Mouse (Mus musculus) lung, postnatal 0 days (tissue): Measurements from ENCODE around the gene Thtpa. TPM values are rescaled to one million over a fixed set of nuclear protein-coding genes. Genes with fewer than 3 reads are reported as not detected.

Source experiments
- ATAC-seq: fragments of 200-750 bp; cut with Nextera tagmentation; 2 replicates; pipeline ENCODE4 v1.8.0; 2017; ENCODE audit warnings: moderate library complexity
- DNase-seq: peaks from one replicate; pipeline ENCODE4 v3.0.0-alpha.2; 2016; ENCODE audit warnings: low spot score
- H3K27ac ChIP-seq: fragments of 300-500 bp; sonication (generic); 2 replicates; pipeline ENCODE4 v1.5.1; 2014; ENCODE audit warnings: antibody characterized with exemption, mild to moderate bottlenecking, low read length, mixed read lengths
- H3K27me3 ChIP-seq: fragments of 300-500 bp; sonication (generic); replicated peaks from 2 replicates; pipeline ENCODE4 v1.6.1; 2014; ENCODE audit warnings: low read length, mixed read lengths; ENCODE audit not compliant: insufficient read depth
- H3K36me3 ChIP-seq: fragments of 300-500 bp; sonication (generic); 2 replicates; pipeline ENCODE4 v1.6.1; 2014; ENCODE audit warnings: low read length, mixed read lengths; ENCODE audit not compliant: insufficient read depth
- H3K4me1 ChIP-seq: fragments of 300-500 bp; sonication (generic); 2 replicates; pipeline ENCODE4 v1.6.1; 2014; ENCODE audit warnings: antibody characterized with exemption, low read depth, low read length, mixed read lengths; ENCODE audit not compliant: insufficient read depth
- H3K4me2 ChIP-seq: fragments of 300-500 bp; sonication (generic); replicated peaks from 2 replicates; pipeline ENCODE4 v1.6.1; 2014; ENCODE audit warnings: low read depth, mild to moderate bottlenecking, low read length, moderate library complexity, mixed read lengths
- H3K4me3 ChIP-seq: fragments of 300-500 bp; sonication (generic); 2 replicates; pipeline ENCODE4 v1.5.1; 2014; ENCODE audit warnings: low read depth, low read length
- H3K9ac ChIP-seq: fragments of 300-500 bp; sonication (generic); replicated peaks from 2 replicates; pipeline ENCODE4 v1.6.1; 2014; ENCODE audit warnings: low read depth, mild to moderate bottlenecking
- H3K9me3 ChIP-seq: fragments of 300-500 bp; sonication (generic); 2 replicates; pipeline ENCODE4 v1.6.1; 2016; ENCODE audit warnings: low read length, mixed read lengths
- CTCF ChIP-seq: IDR thresholded peaks from 2 replicates; pipeline ENCODE4 v1.5.1; 2016; ENCODE audit warnings: antibody characterized with exemption, mild to moderate bottlenecking
- EP300 ChIP-seq: IDR thresholded peaks from 2 replicates; pipeline ENCODE4 v1.6.1; 2016; ENCODE audit warnings: antibody characterized with exemption, mild to moderate bottlenecking, control low read depth
- WGBS: fragments of 180-500 bp; shearing (Covaris S2); extraction: QIAGEN DNeasy Blood & Tissue Kit; methylation state at CpG from one replicate; pipeline ENCODE4 v1.1.7; 2014; 5-methylcytosine and 5-hydroxymethylcytosine counted together
- polyA plus RNA-seq: library from polyadenylated mRNA; unstranded; fragments of >200 nt; fragmentation: Nextera tagmentation; extraction: Ambion mirVana; gene quantifications from 2 replicates; pipeline ENCODE4 v1.2.1, GENCODE M21; 2015

Thtpa gene
- polyA plus RNA-seq, 1 experiment from 2014 or later: 14.1 TPM

GRCm38 (mm10) chr14:55055167-55055834, 39.3 kb upstream of the Thtpa start:
- DNase-seq (peak; percentile 14), ATAC-seq (peak; percentile 40)
- no peaks in the 10 kb centered on the region for H3K36me3 ChIP-seq
- no peak overlapping the region for H3K27ac ChIP-seq
- 54% methylated on average over 11 of the region's 11 CpGs for WGBS
- no peaks in the 10 kb centered on the region for H3K9me3 ChIP-seq
- H3K4me3 ChIP-seq: no peak overlapping the region
- TF ChIP-seq CTCF: no peak
- no peak for TF ChIP-seq EP300
- H3K9ac ChIP-seq: no peak overlapping the region
- H3K4me2 ChIP-seq: no peak overlapping the region
- no peaks in the 10 kb centered on the region for H3K4me1 ChIP-seq
- no peaks in the 10 kb centered on the region for H3K27me3 ChIP-seq

GRCm38 (mm10) chr14:55059009-55059408, 35.6 kb upstream of the Thtpa start:
- WGBS: 70% methylated on average over 1 of the region's 1 CpGs
- Histone ChIP-seq H3K4me2 (no peak overlapping the region), H3K9ac (no peak overlapping the region), H3K27me3 (no peaks in the 10 kb centered on the region), H3K27ac (no peak overlapping the region), H3K9me3 (no peaks in the 10 kb centered on the region), H3K4me1 (no peaks in the 10 kb centered on the region), H3K36me3 (no peaks in the 10 kb centered on the region), H3K4me3 (no peak overlapping the region)
- TF ChIP-seq CTCF: no peak
- no peak for TF ChIP-seq EP300
- no peak for ATAC-seq
- no peak for DNase-seq

GRCm38 (mm10) chr14:55059931-55060330, 34.7 kb upstream of the Thtpa start:
- Histone ChIP-seq H3K4me1 (no peaks in the 10 kb centered on the region), H3K4me3 (no peak overlapping the region), H3K36me3 (no peaks in the 10 kb centered on the region), H3K9me3 (no peaks in the 10 kb centered on the region), H3K27me3 (no peaks in the 10 kb centered on the region), H3K27ac (no peak overlapping the region), H3K9ac (no peak overlapping the region), H3K4me2 (no peak overlapping the region)
- WGBS: 70% methylated on average over 5 of the region's 5 CpGs
- ATAC-seq (no peak), DNase-seq (no peak)
- TF ChIP-seq EP300 (no peak), CTCF (no peak)

- H3K4me1 ChIP-seq: no peaks in the 10 kb centered on the region
- H3K4me2 ChIP-seq: no peak overlapping the region
- 48% methylated on average over 7 of the region's 7 CpGs for WGBS
- H3K4me3 ChIP-seq: no peak overlapping the region
- H3K9ac ChIP-seq: no peak overlapping the region
- H3K27ac ChIP-seq: no peak overlapping the region
- TF ChIP-seq CTCF (no peak), EP300 (no peak)
- H3K9me3 ChIP-seq: no peaks in the 10 kb centered on the region
- no peaks in the 10 kb centered on the region for H3K36me3 ChIP-seq
- ATAC-seq: no peak
- no peaks in the 10 kb centered on the region for H3K27me3 ChIP-seq
- no peak for DNase-seq
These were observed 32.7 kb upstream of the Thtpa start for GRCm38 (mm10) chr14:55061845-55062244.

- ATAC-seq (peak; percentile 41), DNase-seq (no peak)
- Histone ChIP-seq H3K27ac (no peak overlapping the region), H3K27me3 (no peaks in the 10 kb centered on the region), H3K9me3 (no peaks in the 10 kb centered on the region), H3K36me3 (no peaks in the 10 kb centered on the region), H3K4me1 (no peaks in the 10 kb centered on the region), H3K4me2 (0 out of 2 replicates have a peak overlapping the region, but pooled peaks have one; percentile 6), H3K9ac (no peak overlapping the region), H3K4me3 (no peak overlapping the region)
- 17% methylated on average over 17 of the region's 17 CpGs for WGBS
- TF ChIP-seq EP300: no peak
- TF ChIP-seq CTCF: no peak
These were observed 32.0 kb upstream of the Thtpa start for GRCm38 (mm10) chr14:55062626-55063025.

GRCm38 (mm10) chr14:55063117-55063516, 31.5 kb upstream of the Thtpa start:
- Histone ChIP-seq H3K4me3 (no peak overlapping the region), H3K9me3 (no peaks in the 10 kb centered on the region), H3K36me3 (no peaks in the 10 kb centered on the region), H3K9ac (no peak overlapping the region), H3K27me3 (no peaks in the 10 kb centered on the region), H3K4me1 (no peaks in the 10 kb centered on the region), H3K4me2 (no peak overlapping the region), H3K27ac (no peak overlapping the region)
- TF ChIP-seq CTCF (no peak), EP300 (no peak)
- 81% methylated on average over 5 of the region's 5 CpGs for WGBS
- ATAC-seq (no peak; the same call in 1 of the 2 replicates), DNase-seq (no peak)
